Mouse (Mus musculus) liver, adult 2 months (tissue): Measurements from ENCODE around the gene Nf2.
"Not testable (repeated sequence)": the region's sequence is repeated elsewhere in the genome, so short reads cannot be mapped to it uniquely, and the experiment has no call there.

Experiments used
- CTCF ChIP-seq: fragments of 200-500 bp; IDR thresholded peaks from 2 replicates; pipeline ENCODE4 v1.5.1; 2011; ENCODE audit warnings: low read depth, low read length, control low read depth
- POLR2A ChIP-seq: fragments of 200-500 bp; IDR thresholded peaks from 2 replicates; pipeline ENCODE4 v1.6.1; 2011; ENCODE audit warnings: low read length, control low read depth; ENCODE audit not compliant: insufficient read depth; ENCODE audit errors: extremely low read depth

GRCm38 (mm10) chr11:4822446-4822842 lies 26.9 kb downstream of the Nf2 start:
- not testable (repeated sequence) for TF ChIP-seq POLR2A
- TF ChIP-seq CTCF, result peak; percentile 50
